Mouse (Mus musculus) layer of hippocampus, adult 9-11 months (tissue): ENCODE measurements around the gene Kng2.
"Not testable (repeated sequence)": the region's sequence is repeated elsewhere in the genome, so short reads cannot be mapped to it uniquely, and the experiment has no call there.

Experiments used
- DNase-seq: peaks from one replicate; pipeline ENCODE4 v3.0.0; 2022

Gene Kng2

DNA sequence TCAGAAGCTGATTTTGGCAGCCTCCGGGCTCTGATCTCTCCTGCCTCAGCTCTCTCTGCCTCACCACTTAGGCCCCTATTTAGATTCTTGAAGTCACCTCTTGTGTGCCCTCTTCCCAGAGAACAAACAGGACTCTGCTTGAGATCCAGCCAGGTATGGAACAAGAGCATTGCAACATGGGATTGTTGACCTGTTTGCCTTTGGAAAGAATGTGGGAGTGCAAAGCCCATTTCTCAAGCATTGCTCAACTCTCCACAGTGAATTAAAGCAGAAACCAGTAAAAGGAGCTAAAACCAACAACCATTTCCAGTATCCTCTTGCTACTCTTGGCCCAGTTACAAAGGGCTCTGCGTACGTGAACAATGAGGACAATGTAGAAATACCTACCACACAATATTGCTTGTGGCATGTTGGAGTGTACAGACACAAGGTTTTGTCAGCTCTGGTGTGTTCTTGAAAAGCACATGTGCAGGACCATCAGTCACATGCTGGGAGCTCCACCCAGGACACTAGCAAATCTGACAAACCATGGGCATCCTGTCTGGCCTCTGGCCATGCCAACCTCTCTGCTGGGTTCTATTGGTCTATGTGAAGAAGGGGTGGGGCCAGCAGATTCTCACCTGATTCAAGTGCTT is at the start of gene Kng2:
Gene Kng2 (minus strand): TSS at position 517 of the 635 bp plus-strand sequence.
- not testable (repeated sequence) for DNase-seq

DNA sequence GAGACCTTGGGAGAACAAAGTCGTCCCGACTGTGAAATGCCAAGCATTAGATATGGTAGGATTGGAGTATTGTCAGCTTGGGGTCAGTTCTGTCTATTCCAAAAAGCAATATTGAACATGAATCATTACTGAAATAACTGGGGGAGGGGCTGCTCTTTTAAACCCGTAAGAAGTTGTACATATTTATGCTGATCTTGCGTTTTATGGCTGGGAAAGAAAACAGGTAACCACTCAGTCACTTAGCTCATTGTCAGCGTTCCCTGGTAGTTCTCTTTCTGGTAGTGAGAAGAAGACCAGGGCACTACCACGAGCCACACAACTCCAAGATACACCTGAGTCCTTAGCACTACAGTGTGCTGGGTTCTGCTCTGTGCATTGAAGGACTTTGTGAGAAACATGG is 48.2 kb upstream of the Kng2 start:
- not testable (repeated sequence) for DNase-seq

DNA sequence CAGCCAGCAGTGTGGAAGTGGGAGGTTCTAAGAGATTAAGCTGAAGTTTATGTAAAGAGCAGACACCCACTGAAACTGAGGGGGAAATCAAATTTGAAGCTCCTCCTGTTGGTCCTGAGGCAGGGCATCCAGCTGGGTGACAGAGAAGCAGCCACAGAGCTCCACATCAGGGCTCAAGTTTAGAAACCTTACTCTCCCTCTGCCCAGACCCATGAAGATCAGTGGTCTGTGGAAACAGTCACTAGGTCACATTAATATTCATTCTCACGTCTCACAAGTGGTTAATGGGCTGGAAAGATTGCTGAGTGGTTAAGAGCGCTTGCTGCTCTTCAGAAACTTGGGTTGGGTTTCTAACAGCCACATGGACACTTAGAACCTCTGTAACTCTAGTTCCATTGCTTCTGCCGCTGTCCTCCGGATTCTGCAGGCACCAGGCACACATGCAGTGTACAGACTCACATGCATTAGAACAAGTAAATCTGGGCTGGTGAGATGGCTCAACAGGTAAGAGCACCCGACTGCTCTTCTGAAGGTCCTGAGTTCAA is 31.6 kb upstream of the Kng2 start:
- DNase-seq, result not testable (repeated sequence)

DNA sequence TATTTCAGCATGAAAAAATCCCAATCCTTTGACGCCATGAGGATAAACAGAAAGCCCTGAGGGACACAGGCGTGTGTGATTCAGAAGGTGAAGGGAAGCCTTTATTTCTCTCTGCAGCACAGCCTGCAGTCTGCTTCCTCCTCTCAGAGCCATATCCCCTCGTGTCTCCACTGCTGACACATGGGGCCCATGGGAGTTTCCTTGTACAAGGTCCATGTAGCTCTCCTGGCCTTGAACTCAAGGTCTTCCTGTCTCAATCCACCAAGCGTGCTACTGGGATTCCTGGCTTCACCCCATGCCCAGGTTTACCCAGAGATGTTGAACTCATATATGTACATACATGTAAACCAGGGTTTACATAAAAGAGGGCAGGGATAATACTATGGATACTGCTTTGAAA is 30.3 kb upstream of the Kng2 start:
- not testable (repeated sequence) for DNase-seq

DNA sequence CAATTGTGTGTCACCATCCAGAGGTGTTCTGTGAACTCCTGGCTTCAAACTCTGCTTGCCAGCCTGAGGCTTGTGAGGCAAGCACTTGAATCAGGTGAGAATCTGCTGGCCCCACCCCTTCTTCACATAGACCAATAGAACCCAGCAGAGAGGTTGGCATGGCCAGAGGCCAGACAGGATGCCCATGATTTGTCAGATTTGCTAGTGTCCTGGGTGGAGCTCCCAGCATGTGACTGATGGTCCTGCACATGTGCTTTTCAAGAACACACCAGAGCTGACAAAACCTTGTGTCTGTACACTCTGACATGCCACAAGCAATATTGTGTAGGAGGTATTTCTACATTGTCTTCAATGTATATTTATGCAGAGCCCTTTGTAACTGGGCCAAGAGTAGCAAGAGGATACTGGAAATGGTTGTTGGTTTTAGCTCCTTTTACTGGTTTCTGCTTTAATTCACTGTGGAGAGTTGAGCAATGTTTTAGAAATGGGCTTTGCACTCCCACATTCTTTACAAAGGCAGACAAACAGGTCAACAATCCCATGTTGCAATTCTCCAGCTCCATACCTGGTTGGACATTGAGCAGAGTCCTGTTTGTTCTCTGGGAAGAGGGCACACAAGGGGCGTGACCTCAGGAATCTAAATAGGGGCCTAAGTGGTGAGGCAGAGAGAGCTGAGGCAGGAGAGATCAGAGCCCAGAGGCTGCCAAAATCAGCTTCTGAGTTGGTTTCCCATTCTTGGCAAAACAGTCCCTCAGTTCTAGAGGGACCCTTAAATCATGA is 28.6 kb upstream of the Kng2 start, which contains the start of gene Kng1:
Gene Kng1 (plus strand): TSS at position 198 of the 780 bp plus-strand sequence.
- not testable (repeated sequence) for DNase-seq

DNA sequence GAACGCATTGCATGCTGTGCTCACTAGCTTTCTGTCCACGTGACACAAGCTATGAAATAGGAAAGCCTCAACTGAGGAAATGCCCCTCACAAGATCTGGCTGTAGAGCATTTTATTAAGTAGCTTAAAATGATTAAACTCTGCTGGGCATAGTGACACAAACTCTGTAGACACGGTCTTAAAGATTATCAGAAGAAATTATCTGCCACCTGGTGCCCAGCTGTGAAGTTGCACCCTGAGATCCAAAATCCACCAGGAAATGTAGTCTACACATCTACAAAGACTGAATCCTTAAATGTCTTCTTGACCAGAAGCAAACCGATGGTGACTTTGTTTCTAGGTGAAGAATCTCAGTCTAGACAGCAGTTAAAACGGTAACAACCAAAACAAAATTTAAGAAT is 17.0 kb upstream of the Kng2 start:
- no peak for DNase-seq

DNA sequence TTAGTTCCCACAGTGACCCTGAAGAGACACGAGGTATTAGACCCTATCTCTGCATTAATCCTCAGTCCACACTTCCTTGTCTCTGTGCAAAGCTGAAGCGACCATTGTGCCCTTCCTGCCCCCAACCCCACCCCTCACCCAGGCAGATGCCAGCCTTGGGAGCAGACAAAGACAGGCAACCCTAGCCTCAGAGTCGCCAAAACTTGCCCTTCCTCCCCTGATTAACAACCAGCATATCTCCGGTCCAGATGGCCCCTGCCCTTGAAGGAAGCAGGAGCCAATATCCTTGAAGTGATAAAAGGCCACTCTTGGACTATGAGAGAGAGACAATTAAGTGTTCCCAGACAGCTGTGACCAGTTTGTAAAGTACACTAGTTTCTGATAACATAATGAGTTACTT is 11.6 kb upstream of the Kng2 start:
- no peak for DNase-seq

DNA sequence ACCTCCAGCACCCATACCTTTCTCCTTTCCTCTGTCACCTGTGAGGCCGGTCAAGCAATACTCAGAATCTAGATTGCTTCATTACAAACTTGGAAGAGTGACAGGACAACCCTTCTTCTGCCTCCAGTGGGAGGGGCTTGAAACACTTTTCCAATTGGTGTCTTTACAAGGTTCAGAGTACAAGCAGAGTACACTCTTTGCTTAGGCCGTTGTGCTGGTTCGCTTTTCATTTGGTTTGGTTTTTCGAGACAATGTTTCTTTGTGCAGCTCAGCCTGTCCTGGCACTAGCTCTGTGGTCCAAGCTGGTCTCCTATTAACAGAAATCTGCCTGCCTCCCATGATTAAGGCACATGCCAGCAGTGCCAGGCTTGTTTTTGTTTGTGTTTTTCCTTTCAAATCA is 10.0 kb upstream of the Kng2 start:
- no peak for DNase-seq

DNA sequence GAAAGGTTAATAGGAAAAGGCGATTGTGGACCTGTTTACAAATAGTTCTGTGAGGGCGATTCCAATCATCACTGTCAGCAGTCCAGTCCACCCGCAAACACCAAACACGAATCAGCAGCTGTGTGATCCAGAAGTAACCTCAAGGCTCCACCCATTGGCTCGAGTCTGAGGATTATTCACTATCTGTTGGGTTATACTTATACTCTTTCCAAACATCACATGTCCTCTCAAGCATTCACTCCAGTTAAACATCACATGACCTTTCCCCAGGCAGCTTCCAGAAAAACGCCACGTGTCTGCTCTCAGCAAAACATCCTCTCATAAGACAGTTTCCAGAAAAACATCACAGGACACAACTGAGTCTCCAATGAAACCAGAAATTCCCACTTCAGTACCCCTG is 8.5 kb upstream of the Kng2 start:
- no peak for DNase-seq

DNA sequence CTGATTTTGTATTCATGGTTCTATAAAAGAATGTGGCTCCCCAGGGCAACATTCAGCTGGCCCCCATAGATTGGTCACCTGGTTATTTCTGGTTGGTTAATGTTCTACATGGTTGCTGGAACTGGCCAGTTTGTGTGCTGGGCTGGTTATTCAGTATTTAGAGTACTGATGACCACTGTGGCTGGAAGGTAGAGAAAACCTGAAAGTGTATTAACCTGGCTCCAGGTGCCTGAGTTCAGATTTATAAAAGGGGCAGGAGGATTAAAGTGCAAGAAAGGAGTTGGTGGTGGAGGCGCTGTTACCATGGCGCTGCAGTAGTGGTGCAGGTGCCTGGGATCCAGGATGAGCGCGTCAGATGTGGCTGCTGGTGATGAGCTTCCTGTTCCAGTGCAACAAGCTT is 4.4 kb upstream of the Kng2 start:
- DNase-seq, result no peak

DNA sequence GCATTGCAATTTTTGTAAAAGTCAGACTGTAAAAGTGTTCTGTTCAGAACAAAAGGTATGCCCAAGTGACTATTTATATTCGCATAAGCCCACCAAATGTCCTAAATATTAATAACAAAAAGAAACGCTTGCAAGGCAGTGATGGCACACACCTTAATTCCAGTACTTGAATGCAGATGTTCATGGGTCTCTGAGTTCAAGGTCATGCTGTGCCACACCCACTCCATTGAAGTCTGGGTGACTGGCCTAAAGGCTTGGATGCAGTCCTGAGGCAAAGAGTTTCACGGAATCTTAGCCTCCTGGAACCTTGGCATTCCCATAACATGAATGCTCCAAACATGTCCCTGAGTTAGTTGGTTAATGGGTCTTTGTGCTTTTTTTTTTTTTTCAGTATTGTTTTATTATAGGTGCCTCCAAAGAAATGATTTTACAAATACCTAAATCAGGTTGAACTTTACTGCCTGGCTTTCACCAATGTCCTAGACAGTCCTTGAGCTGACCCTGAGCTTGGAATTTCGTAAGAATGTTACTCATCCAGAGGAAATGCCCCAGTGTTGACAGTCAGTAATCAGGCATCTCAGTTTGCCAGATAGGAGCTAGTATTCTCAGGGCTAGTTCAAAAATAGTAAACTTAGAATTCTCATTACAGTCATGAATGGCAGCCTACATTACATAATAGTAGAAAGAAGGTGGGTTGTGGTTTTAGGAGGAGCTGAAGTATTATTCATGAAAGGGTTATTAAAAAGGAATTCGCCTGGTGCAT is 1.6 kb upstream of the Kng2 start:
- DNase-seq, result no peak

DNA sequence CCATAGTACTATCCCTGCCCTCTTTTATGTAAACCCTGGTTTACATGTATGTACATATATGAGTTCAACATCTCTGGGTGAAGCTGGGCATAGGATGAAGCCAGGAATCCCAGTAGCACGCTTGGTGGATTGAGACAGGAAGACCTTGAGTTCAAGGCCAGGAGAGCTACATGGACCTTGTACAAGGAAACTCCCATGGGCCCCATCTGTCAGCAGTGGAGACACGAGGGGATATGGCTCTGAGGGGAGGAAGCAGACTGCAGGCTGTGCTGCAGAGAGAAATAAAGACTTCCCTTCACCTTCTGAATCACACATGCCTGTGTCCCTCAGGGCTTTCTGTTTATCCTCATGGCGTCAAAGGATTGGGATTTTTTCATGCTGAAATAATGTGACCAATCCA is 1.9 kb downstream of the Kng2 start:
- DNase-seq, result not testable (repeated sequence)

DNA sequence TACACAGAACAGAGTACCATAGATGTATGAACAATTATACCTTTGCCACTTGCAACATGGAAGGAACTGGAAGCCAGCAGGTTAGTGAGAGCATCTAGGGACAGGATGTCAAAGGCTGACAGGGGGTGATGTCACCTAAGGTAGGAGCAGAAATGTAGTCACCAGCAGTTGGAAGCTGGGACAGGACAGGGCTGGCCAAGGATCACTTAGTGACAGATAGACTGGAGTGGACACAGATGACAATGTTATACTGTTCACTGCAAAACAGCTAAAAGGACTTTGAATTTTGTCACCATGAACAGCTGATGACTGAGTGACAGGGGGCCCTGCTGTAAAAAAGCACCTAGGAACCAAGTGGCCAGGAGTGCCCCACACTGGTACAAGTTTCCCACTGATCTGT is 2.7 kb downstream of the Kng2 start:
- DNase-seq, result no peak

DNA sequence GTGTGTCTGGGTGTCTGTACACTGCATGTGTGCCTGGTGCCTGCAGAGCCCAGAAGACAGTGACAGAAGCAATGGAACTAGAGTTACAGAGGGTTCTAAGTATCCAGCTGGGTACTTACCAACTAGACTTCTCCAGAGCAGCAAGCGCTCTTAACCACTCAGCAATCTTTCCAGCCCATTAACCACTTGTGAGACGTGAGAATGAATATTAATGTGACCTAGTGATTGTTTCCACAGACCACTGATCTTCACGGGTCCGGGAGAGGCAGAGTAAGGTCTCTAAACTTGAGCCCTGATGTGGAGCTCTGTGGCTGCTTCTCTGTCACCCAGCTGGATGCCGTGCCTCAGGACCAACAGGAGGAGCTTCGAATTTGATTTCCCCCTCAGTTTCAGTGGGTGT is 4.2 kb downstream of the Kng2 start:
- DNase-seq, result no peak

DNA sequence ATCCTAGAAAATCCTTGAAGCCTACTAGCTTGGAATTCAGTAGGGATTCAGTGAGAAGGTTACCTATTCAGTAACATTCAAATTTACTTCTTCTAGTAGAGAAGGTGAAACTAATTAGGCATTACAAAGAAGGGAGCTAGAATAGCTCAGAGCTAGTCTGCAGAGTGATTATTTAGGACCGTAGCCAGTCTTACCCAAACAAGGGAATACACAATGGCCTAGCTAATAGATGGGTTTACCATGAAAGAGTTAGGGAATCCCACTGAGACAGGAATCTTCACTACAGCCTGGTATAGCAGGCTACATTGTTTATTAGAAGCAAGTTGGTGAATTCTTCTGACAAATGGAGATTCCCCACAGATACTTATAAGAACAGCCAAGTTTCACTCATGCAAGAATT is 8.7 kb downstream of the Kng2 start:
- DNase-seq, result not testable (repeated sequence)

DNA sequence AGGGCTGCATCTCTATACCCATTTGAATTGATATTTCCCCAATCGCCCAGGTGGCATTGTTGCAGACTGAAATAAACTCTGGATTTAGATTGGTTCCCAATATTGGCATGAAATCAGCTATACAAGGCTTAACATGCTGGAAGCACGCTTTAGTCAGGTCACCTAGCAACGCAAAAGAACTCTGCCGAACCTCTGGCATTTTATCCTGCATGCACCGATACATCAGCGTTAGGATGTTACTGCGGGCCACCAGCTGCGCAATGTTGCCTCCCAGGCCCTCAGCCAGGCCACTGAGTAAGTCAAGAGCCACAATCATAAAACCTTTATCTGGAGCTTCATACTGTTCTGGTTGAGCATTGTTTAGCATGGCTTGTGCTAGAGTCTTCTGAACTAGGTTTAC is 14.6 kb downstream of the Kng2 start:
- DNase-seq, result peak; percentile 6

DNA sequence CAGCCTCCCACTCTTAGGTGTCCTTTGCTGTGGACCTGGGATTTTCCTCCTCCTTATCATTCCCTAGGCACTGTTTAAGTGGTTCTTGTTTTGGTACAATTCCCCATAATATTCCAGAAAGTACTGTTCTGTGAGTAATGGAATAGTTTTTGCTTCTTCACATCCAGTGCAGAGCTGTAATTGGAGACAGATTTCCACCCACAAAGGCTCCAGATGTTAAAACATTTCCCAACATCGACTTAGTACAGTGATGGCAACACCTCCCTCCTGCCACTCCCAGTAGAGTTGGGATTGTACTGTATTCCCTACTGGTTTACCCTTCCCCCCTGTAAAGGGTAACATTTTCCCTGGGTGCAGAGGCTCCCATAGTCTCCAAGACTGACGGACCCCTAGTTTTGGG is 15.5 kb downstream of the Kng2 start:
- not testable (repeated sequence) for DNase-seq

DNA sequence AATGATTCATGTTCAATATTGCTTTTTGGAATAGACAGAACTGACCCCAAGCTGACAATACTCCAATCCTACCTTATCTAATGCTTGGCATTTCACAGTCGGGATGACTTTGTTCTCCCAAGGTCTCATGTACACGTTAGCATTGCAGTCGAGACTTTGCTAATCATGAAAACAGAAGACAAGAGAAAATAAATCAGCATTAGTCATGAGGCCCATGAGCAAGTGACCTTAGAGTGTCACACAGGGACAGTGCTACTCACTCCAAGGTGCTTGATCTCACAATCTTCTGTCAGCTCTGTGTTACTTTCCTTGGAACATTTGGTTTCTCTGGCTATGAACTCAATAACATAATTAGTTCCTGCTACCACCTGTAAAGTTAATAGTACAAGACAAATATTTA is 32.3 kb downstream of the Kng2 start:
- DNase-seq, result not testable (repeated sequence)

DNA sequence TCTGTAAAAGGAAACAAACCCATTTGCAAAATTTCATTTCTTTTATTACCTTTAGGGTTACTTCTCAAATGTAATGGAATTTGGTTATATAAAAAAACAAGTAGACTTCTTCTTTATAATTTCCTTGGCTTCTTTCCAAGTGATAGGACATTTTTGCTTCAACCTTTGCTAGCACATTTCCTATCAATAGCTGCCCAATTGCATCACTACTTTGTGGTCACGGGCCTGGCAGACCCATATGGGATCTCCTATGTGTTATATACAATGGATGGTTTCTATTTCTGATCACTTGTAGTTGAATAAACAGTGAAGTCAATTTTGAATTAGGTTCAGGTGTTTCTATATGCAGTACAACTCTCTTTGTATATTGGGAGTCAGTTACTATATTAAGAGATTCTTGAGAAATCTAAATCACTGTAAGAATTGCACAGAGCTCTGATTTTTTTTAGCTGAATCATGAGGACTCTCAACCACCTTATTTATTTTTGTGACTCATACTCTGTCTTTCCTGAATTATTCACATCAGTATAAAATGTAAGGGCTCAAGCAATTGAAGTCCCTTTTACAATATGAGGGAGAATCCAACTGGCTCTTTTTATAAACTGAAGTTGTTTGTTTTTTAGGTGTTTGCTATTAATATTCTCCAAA is 61.8 kb downstream of the Kng2 start:
- no peak for DNase-seq

DNA sequence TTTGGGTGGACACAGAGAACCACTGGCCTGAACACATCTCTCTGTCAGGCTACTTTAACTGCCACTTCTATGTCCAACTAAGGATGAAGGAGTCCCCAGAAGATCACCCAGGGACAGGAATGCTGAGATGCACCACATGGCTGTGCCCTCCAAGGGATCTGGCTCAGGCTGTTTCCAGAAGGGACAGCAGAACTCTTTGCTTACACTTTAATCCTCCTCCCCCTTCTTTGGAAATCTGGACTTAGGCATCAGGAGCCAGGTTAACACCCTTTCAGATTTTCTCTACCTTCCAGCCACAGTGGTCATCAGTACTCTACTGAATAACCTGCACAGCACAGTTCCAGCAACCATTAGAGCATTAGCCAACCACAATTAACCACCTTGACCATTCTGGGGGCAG is 66.0 kb downstream of the Kng2 start:
- DNase-seq, result no peak

DNA sequence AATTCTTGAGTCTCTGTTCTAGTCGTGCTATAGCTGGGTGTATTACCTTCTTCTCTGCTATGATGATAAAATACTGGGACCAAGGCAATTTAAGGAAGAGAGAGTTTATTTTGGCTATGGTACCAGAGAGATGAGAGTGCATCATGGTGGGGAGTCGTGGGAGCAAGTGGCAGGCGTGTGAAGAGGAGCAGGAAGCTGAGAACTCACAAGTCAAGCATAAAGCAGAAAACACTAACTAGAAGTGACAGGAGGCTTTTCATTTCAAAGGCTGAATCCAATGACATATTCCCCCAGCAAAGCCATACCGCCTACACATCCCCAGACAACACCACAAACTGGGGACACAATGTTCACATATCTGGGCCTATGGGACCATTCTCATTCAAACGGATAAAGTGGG is 67.0 kb downstream of the Kng2 start:
- DNase-seq, result no peak

DNA sequence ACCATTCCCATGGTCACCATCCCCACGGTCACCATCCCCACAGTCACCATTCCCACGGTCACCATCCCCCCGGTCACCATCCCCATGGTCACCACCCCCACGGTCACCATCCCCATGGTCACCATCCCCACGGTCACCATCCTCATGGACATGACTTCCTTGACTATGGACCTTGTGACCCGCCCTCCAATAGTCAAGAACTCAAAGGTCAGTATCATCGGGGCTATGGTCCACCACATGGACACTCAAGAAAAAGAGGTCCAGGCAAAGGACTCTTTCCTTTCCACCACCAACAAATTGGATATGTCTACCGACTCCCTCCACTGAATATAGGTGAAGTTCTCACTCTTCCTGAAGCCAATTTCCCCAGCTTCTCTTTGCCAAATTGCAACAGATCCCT is 68.2 kb downstream of the Kng2 start:
- no peak for DNase-seq

DNA sequence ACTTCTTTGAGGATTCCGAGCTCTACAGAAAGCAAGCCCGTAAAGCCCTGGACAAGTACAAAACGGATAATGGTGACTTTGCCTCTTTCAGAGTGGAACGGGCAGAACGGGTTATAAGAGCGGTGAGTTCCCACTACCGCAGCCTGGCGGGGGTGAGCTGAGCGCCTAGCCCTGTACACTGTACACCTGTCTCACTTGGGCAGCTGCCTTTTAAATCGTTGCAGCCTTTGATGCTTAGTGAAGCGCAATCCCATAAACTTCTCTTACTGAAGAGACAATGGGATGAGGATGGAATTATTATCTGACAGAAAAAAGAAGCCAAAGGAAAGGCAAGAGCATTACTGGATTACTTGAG is 73.2 kb downstream of the Kng2 start:
- no peak for DNase-seq
